In genomic region chr2:27596966-27597365, GRCm38 (mm10) we compare ENCODE assay signal across 15 mouse cellular contexts.
A peak's percentile ranks its signal among the peaks of the same experiment; 100 is the strongest.
DNase-seq lines count a peak whose midpoint lies in the region; ATAC-seq and TF ChIP-seq lines count a peak whose summit lies in the region.
"Had no signal": no experiment of that assay in that cellular context is flagged by ENCODE, and none has a peak within 500 bp of the region (broad histone marks: within the 10 kb centered on the region; RNA-seq: fewer than 3 reads in every experiment).

No protein-coding gene starts in this region.

- H3K4me1 ChIP-seq in kidney, adult 2 months (ENCODE audit: control insufficient read depth, insufficient read depth, low read length): peaks cover 18% of the 10 kb centered on the region
- H3K4me1 ChIP-seq in kidney, embryonic 14.5 days (ENCODE audit: control insufficient read depth, insufficient read depth, low read length): peaks cover 9% of the 10 kb centered on the region

- intact Hi-C loops in gastrocnemius, adult 2 months (cut with DNase I): no loop called here
- intact Hi-C loops in heart, postnatal 10 days (cut with DNase I): loop anchor here (5.0 kb wide), 1 partner anchor 75 kb away; no protein-coding TSS in a partner anchor

- ATAC-seq in kidney, embryonic 14.5 days (ENCODE audit: low FRiP score, low TSS enrichment): no peak
- ATAC-seq: midbrain, embryonic 15.5 days; Patski had no signal

- TF ChIP-seq POLR2A in kidney, adult 2 months (IDR thresholded peaks at IDR 0.05; ENCODE audit: low read depth, low read length): no peak

- no peak for TF ChIP-seq CTCF in kidney, adult 2 months (conservative IDR thresholded peaks at IDR 0.05; ENCODE audit: insufficient read depth, insufficient read length, low read depth, low read length)
- no peak for TF ChIP-seq CTCF in gastrocnemius, adult 2 months (IDR thresholded peaks at IDR 0.05)

- no peak overlapping the region for H3K9ac ChIP-seq in kidney, embryonic 14.5 days (ENCODE audit: low read depth, low read length)
- H3K9ac ChIP-seq: hindbrain, embryonic 15.5 days; midbrain, embryonic 15.5 days; neural tube, embryonic 13.5 days had no signal

- no peaks in the 10 kb centered on the region for H3K27me3 ChIP-seq in kidney, adult 2 months (replicated peaks; ENCODE audit: control insufficient read depth, insufficient read depth, low read length)
- H3K27me3 ChIP-seq in kidney, embryonic 14.5 days (ENCODE audit: control insufficient read depth, insufficient read depth, low read length): no peaks in the 10 kb centered on the region
- H3K27me3 ChIP-seq: hindbrain, embryonic 15.5 days; midbrain, embryonic 15.5 days; neural tube, embryonic 13.5 days; Patski had no signal

- 56% methylated on average over 1 of the region's 1 CpGs for WGBS in kidney, adult 2 months
- 90% methylated on average over 1 of the region's 1 CpGs for WGBS in kidney, embryonic 14.5 days

- H3K9me3 ChIP-seq in kidney, embryonic 14.5 days (ENCODE audit: control insufficient read depth, low read length): no peaks in the 10 kb centered on the region
- H3K9me3 ChIP-seq: hindbrain, embryonic 15.5 days; limb, embryonic 12.5 days; midbrain, embryonic 15.5 days had no signal

- no peaks in the 10 kb centered on the region for H3K36me3 ChIP-seq in kidney, adult 2 months (ENCODE audit: control insufficient read depth, insufficient read depth, low read length)
- H3K36me3 ChIP-seq in kidney, embryonic 14.5 days (ENCODE audit: control insufficient read depth, insufficient read depth, low read length): no peaks in the 10 kb centered on the region
- H3K36me3 ChIP-seq: hindbrain, embryonic 15.5 days; limb, embryonic 12.5 days; midbrain, embryonic 15.5 days; neural tube, embryonic 13.5 days had no signal

- no peak overlapping the region for H3K4me2 ChIP-seq in kidney, embryonic 14.5 days (replicated peaks; ENCODE audit: low read depth, low read length)
- H3K4me2 ChIP-seq: hindbrain, embryonic 15.5 days; limb, embryonic 12.5 days; midbrain, embryonic 15.5 days; neural tube, embryonic 13.5 days had no signal

- DNase-seq in kidney, adult 2 months: peak; percentile 93
- peak; percentile 82 for DNase-seq in gastrocnemius, adult 2 months
- peak; percentile 50 to 60 for DNase-seq in heart, postnatal 10 days
- peak; percentile 37 for DNase-seq in ovary, postnatal 14 days (ENCODE audit: low spot score)
- no peak for DNase-seq in retina, postnatal 1 day
- DNase-seq in frontal cortex, postnatal 36 days (ENCODE audit: low spot score in 2 of 2): no peak
- no peak for DNase-seq in T-cell, adult 2 months (ENCODE audit: low spot score)
- DNase-seq: cerebellum, adult 8-10 months; right cerebral cortex, postnatal 14 days had no signal

- no peak overlapping the region for H3K4me3 ChIP-seq in kidney, adult 2 months (ENCODE audit: insufficient read depth, low read depth, low read length)
- no peak overlapping the region for H3K4me3 ChIP-seq in kidney, embryonic 14.5 days (ENCODE audit: low read length)
- H3K4me3 ChIP-seq in gastrocnemius, adult 2 months: no peak overlapping the region
- H3K4me3 ChIP-seq: hindbrain, embryonic 15.5 days; limb, embryonic 12.5 days; midbrain, embryonic 15.5 days; neural tube, embryonic 13.5 days had no signal

- no peak overlapping the region for H3K27ac ChIP-seq in kidney, adult 2 months (ENCODE audit: insufficient read depth, low read depth, low read length)
- H3K27ac ChIP-seq in kidney, embryonic 14.5 days (ENCODE audit: low read depth, low read length): no peak overlapping the region
- peak overlapping the region; percentile 12; the same call in 1 of the 2 replicates for H3K27ac ChIP-seq in gastrocnemius, adult 2 months
- H3K27ac ChIP-seq: hindbrain, embryonic 15.5 days; limb, embryonic 12.5 days; midbrain, embryonic 15.5 days; neural tube, embryonic 13.5 days had no signal

Comparison
In these comparisons a context has a peak if more than half of its experiments do, and no peak if none do; other contexts are left out.
1. DNase-seq: peak in kidney, adult 2 months (single experiment), gastrocnemius, adult 2 months (single experiment), heart, postnatal 10 days (2 of 2) and ovary, postnatal 14 days (single experiment); none in retina, postnatal 1 day (single experiment), frontal cortex, postnatal 36 days (0 of 2) and T-cell, adult 2 months (single experiment).